Mouse (Mus musculus) cortical plate, adult 2 months (tissue): Measurements from ENCODE around the gene Fam131c.

Experiments used
- CTCF ChIP-seq: fragments of 200-500 bp; IDR thresholded peaks from 2 replicates; pipeline ENCODE4 v1.5.1; 2011; ENCODE audit warnings: mild to moderate bottlenecking, control low read depth, low read length; ENCODE audit not compliant: insufficient read depth; ENCODE audit errors: extremely low read depth
- POLR2A ChIP-seq: fragments of 200-500 bp; IDR thresholded peaks from 2 replicates; pipeline ENCODE4 v1.6.1; 2011; ENCODE audit warnings: mild to moderate bottlenecking, low read length, control low read depth; ENCODE audit not compliant: insufficient read depth; ENCODE audit errors: extremely low read depth

- TF ChIP-seq CTCF (no peak), POLR2A (no peak)
Observed at GRCm38 (mm10) chr4:141334695-141335094, 33.3 kb upstream of the Fam131c start.
